Mouse (Mus musculus) adrenal gland, adult 10 weeks (tissue): ENCODE results near the gene Irgm1. TPM values are rescaled to one million over a fixed set of nuclear protein-coding genes. Genes with fewer than 3 reads are reported as not detected.

Experiments
- polyA plus RNA-seq: library from polyadenylated mRNA; stranded (reverse); fragments of 350-450 nt; fragmentation: Illumina TruSeq; extraction: RNeasy Lipid Tissue Mini Kit (QIAGEN cat#74804); gene quantifications from one replicate; pipeline ENCODE4 v1.2.3, GENCODE M21; 2014; ENCODE audit warnings: low read depth, low replicate concordance

Irgm1 gene
- polyA plus RNA-seq: 80.0 TPM

GRCm38 (mm10) chr11:48871201-48871772 is at the start of gene Irgm1:
TSS of gene Irgm1 (minus strand) at chr11:48871683.

GRCm38 (mm10) chr11:48902021-48902420 is 30.5 kb upstream of the Irgm1 start, which contains the start of gene Gm5431:
TSS of gene Gm5431 (minus strand) at chr11:48902214.

GRCm38 (mm10) chr11:48825979-48826751 is 45.3 kb downstream of the Irgm1 start, which contains the start of the genes Trim7 and Gm12184:
TSS of gene Trim7 (plus strand) at chr11:48826140.
TSS of gene Gm12184 (minus strand) at chr11:48826655.

GRCm38 (mm10) chr11:48816800-48817665 is 54.5 kb downstream of the Irgm1 start, which contains the start of gene Trim41:
TSS of gene Trim41 (minus strand) at chr11:48817353.

Other genes with a start within 250 kb of the Irgm1 start
- 110 TPM for gene Rack1, start 71.4 kb downstream of the Irgm1 start, polyA plus RNA-seq
- gene Trim41, start 54.3 kb downstream of the Irgm1 start, polyA plus RNA-seq: 14.2 TPM
- 7.5 TPM for gene Trim7, start 45.5 kb downstream of the Irgm1 start, polyA plus RNA-seq
- 18.0 TPM for gene Gm12184, start 45.0 kb downstream of the Irgm1 start, polyA plus RNA-seq
- gene Gm5431, start 30.5 kb upstream of the Irgm1 start, polyA plus RNA-seq: 2.3 TPM
- 1.6 TPM for gene Psme2b, start 74.5 kb upstream of the Irgm1 start, polyA plus RNA-seq
- gene Olfr56, start 107.2 kb upstream of the Irgm1 start, polyA plus RNA-seq: 1.7 TPM
- gene 9930111J21Rik1, start 107.7 kb upstream of the Irgm1 start, polyA plus RNA-seq: 2.4 TPM
- 0.82 TPM for gene Gm12185, start 120.5 kb upstream of the Irgm1 start, polyA plus RNA-seq
- 10.1 TPM for gene Tgtp1, start 122.5 kb upstream of the Irgm1 start, polyA plus RNA-seq
- gene 9930111J21Rik2, start 179.6 kb upstream of the Irgm1 start, polyA plus RNA-seq: 19.2 TPM
- gene Tgtp2, start 192.5 kb upstream of the Irgm1 start, polyA plus RNA-seq: 23.6 TPM
- 9.7 TPM for gene Ifi47, start 204.9 kb upstream of the Irgm1 start, polyA plus RNA-seq
- 5.4 TPM for gene Olfr1396, start 243.2 kb upstream of the Irgm1 start, polyA plus RNA-seq